Mouse (Mus musculus) intestine, embryonic 15.5 days (tissue): ENCODE measurements around the gene Rasgef1b. TPM values are rescaled to one million over a fixed set of nuclear protein-coding genes. Genes with fewer than 3 reads are reported as not detected.

Experiments
- ATAC-seq: fragments of 200-750 bp; cut with Nextera tagmentation; 2 replicates; pipeline ENCODE4 v1.8.0; 2017; ENCODE audit warnings: moderate TSS enrichment, moderate library complexity
- H3K27ac ChIP-seq: fragments of 300-500 bp; sonication (generic); 2 replicates; pipeline ENCODE4 v1.5.1; 2015; ENCODE audit warnings: mild to moderate bottlenecking, inconsistent platforms
- H3K27me3 ChIP-seq: fragments of 300-500 bp; sonication (generic); replicated peaks from 2 replicates; pipeline ENCODE4 v1.6.1; 2015; ENCODE audit warnings: inconsistent platforms
- H3K36me3 ChIP-seq: fragments of 300-500 bp; sonication (generic); 2 replicates; pipeline ENCODE4 v1.6.1; 2015; ENCODE audit warnings: inconsistent platforms
- H3K4me1 ChIP-seq: fragments of 300-500 bp; sonication (generic); replicated peaks from 2 replicates; pipeline ENCODE4 v1.6.1; 2015; ENCODE audit warnings: inconsistent platforms
- H3K4me2 ChIP-seq: fragments of 300-500 bp; sonication (generic); replicated peaks from 2 replicates; pipeline ENCODE4 v1.6.1; 2015; ENCODE audit warnings: mild to moderate bottlenecking, inconsistent platforms
- H3K4me3 ChIP-seq: fragments of 300-500 bp; sonication (generic); replicated peaks from 2 replicates; pipeline ENCODE4 v1.5.1; 2015; ENCODE audit warnings: inconsistent platforms
- H3K9ac ChIP-seq: fragments of 300-500 bp; sonication (generic); 2 replicates; pipeline ENCODE4 v1.6.1; 2015; ENCODE audit warnings: inconsistent platforms
- H3K9me3 ChIP-seq: fragments of 300-500 bp; sonication (generic); 2 replicates; pipeline ENCODE4 v1.6.1; 2016; ENCODE audit warnings: inconsistent platforms
- WGBS: fragments of 180-500 bp; shearing (Covaris S2); methylation state at CpG from one replicate; pipeline ENCODE4 v1.1.7; 2015; 5-methylcytosine and 5-hydroxymethylcytosine counted together
- polyA plus RNA-seq: library from polyadenylated mRNA; unstranded; fragments of >200 nt; fragmentation: Nextera tagmentation; extraction: Ambion mirVana; gene quantifications from 2 replicates; pipeline ENCODE4 v1.2.1, GENCODE M21; 2015

Rasgef1b gene
- polyA plus RNA-seq, 1 experiment from 2014 or later = 8.9 TPM

- H3K9ac ChIP-seq = no peak overlapping the region
- no peak overlapping the region for H3K4me2 ChIP-seq
- no peak for ATAC-seq
- H3K4me1 ChIP-seq = no peaks in the 10 kb centered on the region
- H3K9me3 ChIP-seq = no peaks in the 10 kb centered on the region
- H3K36me3 ChIP-seq = 0 out of 2 replicates have a peak, but pooled peaks cover 4% of the 10 kb centered on the region
- H3K27ac ChIP-seq = no peak overlapping the region
- H3K4me3 ChIP-seq = no peak overlapping the region
- H3K27me3 ChIP-seq = no peaks in the 10 kb centered on the region
- 83% methylated on average over 7 of the region's 7 CpGs for WGBS
Measured at GRCm38 (mm10) chr5:99215207-99216157, 513.4 kb downstream of the Rasgef1b start.

- H3K4me1 ChIP-seq = no peaks in the 10 kb centered on the region
- no peak overlapping the region for H3K4me2 ChIP-seq
- H3K9ac ChIP-seq = no peak overlapping the region
- no peak overlapping the region for H3K27ac ChIP-seq
- H3K36me3 ChIP-seq = 0 out of 2 replicates have a peak, but pooled peaks cover 4% of the 10 kb centered on the region
- H3K9me3 ChIP-seq = no peaks in the 10 kb centered on the region
- no peaks in the 10 kb centered on the region for H3K27me3 ChIP-seq
- WGBS = 69% methylated on average over 6 of the region's 6 CpGs
- no peak for ATAC-seq
- H3K4me3 ChIP-seq = no peak overlapping the region
Measured at GRCm38 (mm10) chr5:99214400-99214799, 514.5 kb downstream of the Rasgef1b start.

DNA sequence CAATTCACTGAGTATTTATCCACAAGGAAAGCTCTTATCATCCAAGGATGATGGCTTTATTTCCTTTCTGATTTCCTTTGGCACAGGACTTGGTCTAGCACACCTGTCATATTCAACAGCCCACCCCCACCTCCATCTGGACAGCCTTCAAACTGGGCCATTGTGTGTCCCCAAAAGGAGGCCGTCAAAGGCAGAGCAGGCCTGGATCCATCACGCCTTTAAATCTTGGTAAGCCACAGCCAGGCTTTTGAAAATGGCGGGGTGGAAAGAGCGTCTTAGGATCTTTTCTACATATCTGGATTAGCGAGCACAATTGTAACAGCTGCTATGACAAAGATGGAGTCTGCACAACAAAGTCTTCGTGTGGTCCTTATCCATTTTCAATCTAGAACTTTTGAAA lies 515.7 kb downstream of the Rasgef1b start:
- no peak overlapping the region for H3K9ac ChIP-seq
- no peak for ATAC-seq
- H3K36me3 ChIP-seq = 0 out of 2 replicates have a peak, but pooled peaks cover 4% of the 10 kb centered on the region
- 94% methylated on average over 6 of the region's 6 CpGs for WGBS
- no peak overlapping the region for H3K27ac ChIP-seq
- H3K9me3 ChIP-seq = no peaks in the 10 kb centered on the region
- H3K27me3 ChIP-seq = no peaks in the 10 kb centered on the region
- no peak overlapping the region for H3K4me2 ChIP-seq
- no peak overlapping the region for H3K4me3 ChIP-seq
- H3K4me1 ChIP-seq = no peaks in the 10 kb centered on the region

GRCm38 (mm10) chr5:99203475-99203874 lies 525.4 kb downstream of the Rasgef1b start:
- no peak overlapping the region for H3K9ac ChIP-seq
- H3K9me3 ChIP-seq = no peaks in the 10 kb centered on the region
- WGBS = 36% methylated on average over 2 of the region's 2 CpGs
- H3K4me1 ChIP-seq = no peaks in the 10 kb centered on the region; the same call in 1 of the 2 replicates
- H3K27me3 ChIP-seq = 0 out of 2 replicates have a peak, but pooled peaks cover 3% of the 10 kb centered on the region
- ATAC-seq = peak; percentile 53; the same call in 1 of the 2 replicates
- H3K36me3 ChIP-seq = no peaks in the 10 kb centered on the region
- no peak overlapping the region for H3K27ac ChIP-seq
- H3K4me3 ChIP-seq = no peak overlapping the region
- H3K4me2 ChIP-seq = no peak overlapping the region

DNA sequence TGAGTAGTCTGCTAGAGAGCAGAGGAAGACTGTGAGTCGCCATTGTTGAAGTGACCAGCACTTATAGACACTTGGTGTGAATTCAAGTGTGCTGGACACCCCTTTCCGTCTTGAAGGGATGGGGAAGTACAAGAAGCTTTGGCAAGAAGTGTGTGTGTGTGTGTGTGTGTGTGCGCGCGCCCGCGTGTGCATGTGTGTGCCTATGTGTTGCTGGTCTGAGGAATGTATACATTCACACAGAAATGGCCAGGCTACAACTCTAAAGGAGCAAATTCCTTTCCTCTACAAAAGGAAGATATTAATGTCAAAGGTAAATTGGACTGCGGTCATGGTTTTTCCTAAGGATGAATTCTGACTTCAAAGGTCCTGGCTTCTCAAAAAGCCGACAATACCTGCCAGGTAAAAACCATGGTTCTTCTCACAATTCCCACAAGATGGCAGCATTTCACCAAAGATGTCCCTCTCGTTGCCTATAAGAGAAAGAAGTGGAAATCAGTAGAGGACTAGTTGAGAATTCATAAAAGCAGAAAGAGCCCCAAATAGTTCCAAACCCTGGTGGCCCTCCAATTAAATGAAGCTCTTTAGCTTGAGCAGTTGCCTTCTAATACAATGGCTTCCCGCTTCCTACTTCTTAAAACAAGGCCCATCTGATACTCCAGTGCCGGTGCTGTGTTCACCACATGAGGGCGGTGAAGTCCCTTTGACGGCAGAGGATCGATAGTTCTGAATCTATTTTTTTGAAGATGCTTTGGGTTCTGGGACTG lies 526.6 kb downstream of the Rasgef1b start:
- Histone ChIP-seq H3K36me3 (no peaks in the 10 kb centered on the region), H3K9me3 (no peaks in the 10 kb centered on the region), H3K9ac (no peak overlapping the region), H3K4me1 (no peaks in the 10 kb centered on the region; the same call in 1 of the 2 replicates), H3K4me3 (no peak overlapping the region), H3K27ac (no peak overlapping the region), H3K27me3 (0 out of 2 replicates have a peak, but pooled peaks cover 3% of the 10 kb centered on the region), H3K4me2 (peak overlapping the region; percentile 48)
- peak; percentile 56; the same call in 1 of the 2 replicates for ATAC-seq
- WGBS = 57% methylated on average over 15 of the region's 15 CpGs

GRCm38 (mm10) chr5:99195436-99195835 lies 533.4 kb downstream of the Rasgef1b start:
- no peak overlapping the region for H3K4me2 ChIP-seq
- WGBS = 96% methylated on average over 5 of the region's 5 CpGs
- H3K27me3 ChIP-seq = no peaks in the 10 kb centered on the region
- no peak for ATAC-seq
- no peak overlapping the region for H3K9ac ChIP-seq
- no peaks in the 10 kb centered on the region for H3K9me3 ChIP-seq
- no peak overlapping the region for H3K4me3 ChIP-seq
- peaks cover 4% of the 10 kb centered on the region; the same call in 1 of the 2 replicates for H3K4me1 ChIP-seq
- no peak overlapping the region for H3K27ac ChIP-seq
- no peaks in the 10 kb centered on the region for H3K36me3 ChIP-seq

DNA sequence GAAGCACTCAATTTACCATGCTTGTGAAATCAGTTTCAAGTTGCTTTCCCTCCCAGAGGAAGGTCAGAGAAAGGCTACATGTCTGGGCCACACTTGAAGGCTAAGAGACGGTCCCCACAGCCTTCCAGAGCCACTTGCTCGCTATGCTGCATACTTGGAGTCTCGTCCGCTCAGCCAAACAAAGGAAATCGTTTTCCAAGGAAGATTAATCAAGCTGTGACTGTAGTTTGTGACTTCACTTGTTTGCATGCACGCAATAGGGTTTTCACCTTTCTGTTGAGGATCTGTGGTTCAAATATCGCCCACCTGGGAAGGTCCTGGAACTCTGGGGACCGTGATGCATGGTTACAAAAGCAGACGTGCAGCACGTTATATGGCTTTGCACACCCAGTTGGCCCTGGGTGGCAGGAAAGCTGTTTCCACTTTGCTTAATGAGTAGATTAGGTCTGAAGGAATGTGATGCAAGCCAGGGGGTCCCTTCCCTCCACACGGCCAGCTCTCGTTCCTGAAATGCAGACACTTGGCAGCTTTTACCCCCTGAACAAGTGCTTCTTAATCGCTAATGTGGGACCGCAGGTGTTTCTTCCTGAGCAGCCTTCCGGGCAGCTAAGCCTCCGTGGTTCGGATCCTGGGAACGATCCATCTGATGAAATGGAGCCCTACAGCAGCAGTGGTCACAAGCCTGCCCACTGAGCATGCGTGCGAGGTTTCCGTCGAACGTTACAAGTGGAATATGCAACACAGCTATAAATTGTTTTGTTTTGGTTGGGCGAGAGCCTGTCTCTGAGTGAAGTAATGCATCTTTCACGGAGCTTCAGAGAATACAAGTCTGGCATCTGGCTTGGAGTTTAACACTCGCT lies 537.7 kb downstream of the Rasgef1b start:
- Histone ChIP-seq H3K4me3 (no peak overlapping the region), H3K9ac (no peak overlapping the region), H3K27ac (no peak overlapping the region), H3K27me3 (no peaks in the 10 kb centered on the region), H3K36me3 (no peaks in the 10 kb centered on the region), H3K4me1 (peaks cover 4% of the 10 kb centered on the region; the same call in 1 of the 2 replicates), H3K9me3 (no peaks in the 10 kb centered on the region), H3K4me2 (peak overlapping the region; percentile 33)
- WGBS = 47% methylated on average over 26 of the region's 26 CpGs
- ATAC-seq = no peak

DNA sequence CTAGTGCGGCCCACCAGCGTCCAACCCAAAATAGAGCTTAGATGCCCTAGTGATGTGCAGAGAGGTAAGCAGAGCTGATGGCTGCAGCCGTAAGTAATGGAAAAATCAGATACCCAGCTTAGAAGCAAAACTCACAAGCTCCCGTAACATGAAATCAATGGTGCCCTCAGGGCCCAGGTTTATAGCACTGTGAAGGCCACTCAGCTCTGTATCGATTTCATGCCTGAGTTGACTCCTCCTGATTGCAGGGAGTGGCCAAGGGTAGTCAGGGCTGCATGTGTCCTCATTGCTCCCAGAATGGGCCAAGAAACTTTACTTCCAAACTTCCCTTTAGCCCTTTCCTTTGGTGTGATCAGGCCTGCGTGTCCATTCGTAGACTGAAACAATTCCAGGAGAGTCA lies 545.2 kb downstream of the Rasgef1b start:
- Histone ChIP-seq H3K27ac (no peak overlapping the region), H3K4me1 (no peaks in the 10 kb centered on the region), H3K4me2 (no peak overlapping the region), H3K4me3 (no peak overlapping the region), H3K9me3 (no peaks in the 10 kb centered on the region), H3K9ac (no peak overlapping the region), H3K36me3 (no peaks in the 10 kb centered on the region), H3K27me3 (no peaks in the 10 kb centered on the region)
- peak; percentile 66; the same call in 1 of the 2 replicates for ATAC-seq
- WGBS = 75% methylated on average over 7 of the region's 7 CpGs

DNA sequence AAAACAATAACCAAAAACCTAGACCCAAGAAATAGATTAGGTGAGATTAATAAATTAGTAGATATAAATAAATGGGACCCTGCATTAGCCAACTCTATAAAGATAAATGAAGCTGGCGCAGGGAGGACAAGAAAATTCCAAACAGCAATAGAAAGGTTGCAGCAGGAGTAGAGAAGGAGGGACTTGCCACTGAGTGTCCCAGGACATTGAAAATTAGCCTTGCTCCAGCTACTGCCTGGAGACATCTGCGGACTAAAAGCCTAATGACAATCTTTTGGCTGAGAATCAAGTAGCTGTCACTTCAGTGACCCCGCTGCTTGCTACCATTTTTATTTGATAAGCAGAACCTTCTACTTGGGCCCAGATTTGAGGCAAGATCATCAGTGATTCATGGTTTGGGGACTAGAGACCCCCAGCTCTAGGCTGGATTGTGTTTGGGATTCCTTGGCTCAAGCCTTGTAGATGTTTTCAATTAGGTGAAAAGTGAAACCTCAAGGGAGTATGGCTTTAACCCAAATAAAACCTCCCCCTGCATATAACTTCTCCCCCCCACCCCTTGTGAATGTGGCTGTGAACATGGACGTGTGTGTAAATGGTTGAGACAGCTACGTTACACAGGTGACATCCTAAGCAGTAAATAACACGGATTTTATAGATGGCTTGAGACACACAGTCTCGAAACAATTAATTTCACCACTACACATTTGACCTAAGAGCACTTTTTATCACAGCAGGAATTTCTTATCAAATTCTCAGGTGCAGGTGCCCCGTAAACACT lies 554.1 kb downstream of the Rasgef1b start:
- WGBS = 58% methylated on average over 8 of the region's 8 CpGs
- H3K4me3 ChIP-seq = no peak overlapping the region
- no peaks in the 10 kb centered on the region for H3K9me3 ChIP-seq
- no peak overlapping the region for H3K4me2 ChIP-seq
- H3K36me3 ChIP-seq = no peaks in the 10 kb centered on the region
- H3K4me1 ChIP-seq = no peaks in the 10 kb centered on the region
- H3K27me3 ChIP-seq = no peaks in the 10 kb centered on the region
- no peak overlapping the region for H3K9ac ChIP-seq
- no peak overlapping the region for H3K27ac ChIP-seq
- no peak for ATAC-seq

DNA sequence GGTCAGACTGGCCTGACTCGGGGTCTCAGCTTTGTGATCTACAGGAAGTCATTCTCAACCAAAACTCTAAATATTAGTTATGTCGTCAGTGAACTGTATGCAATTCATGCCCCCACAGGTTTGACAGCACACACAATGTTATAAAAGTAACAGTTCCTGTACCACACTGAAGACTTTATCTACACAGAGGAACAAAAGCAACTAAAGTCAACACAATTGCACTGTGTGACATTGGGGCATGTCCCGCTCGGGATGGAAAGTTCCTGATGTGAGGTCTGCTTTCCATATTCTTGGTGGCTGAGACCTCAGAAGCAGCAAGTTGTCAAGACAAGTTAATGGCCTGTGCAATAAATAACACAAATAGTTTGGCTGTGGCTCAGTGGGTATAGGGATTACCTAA lies 559.0 kb downstream of the Rasgef1b start:
- no peak overlapping the region for H3K9ac ChIP-seq
- H3K27ac ChIP-seq = no peak overlapping the region
- 59% methylated on average over 4 of the region's 4 CpGs for WGBS
- no peaks in the 10 kb centered on the region for H3K27me3 ChIP-seq
- no peaks in the 10 kb centered on the region for H3K9me3 ChIP-seq
- H3K36me3 ChIP-seq = no peaks in the 10 kb centered on the region
- H3K4me3 ChIP-seq = no peak overlapping the region
- H3K4me1 ChIP-seq = no peaks in the 10 kb centered on the region
- ATAC-seq = no peak
- no peak overlapping the region for H3K4me2 ChIP-seq

- WGBS = 72% methylated on average over 5 of the region's 5 CpGs
- H3K4me2 ChIP-seq = no peak overlapping the region
- no peak for ATAC-seq
Measured at GRCm38 (mm10) chr5:99167767-99168166, 561.1 kb downstream of the Rasgef1b start.

More at GRCm38 (mm10) chr5:99167767-99168166, 561.1 kb downstream of the Rasgef1b start:
- Histone ChIP-seq H3K4me3 (no peak overlapping the region), H3K27ac (no peak overlapping the region), H3K9ac (no peak overlapping the region), H3K27me3 (no peaks in the 10 kb centered on the region), H3K4me1 (no peaks in the 10 kb centered on the region), H3K36me3 (no peaks in the 10 kb centered on the region), H3K9me3 (no peaks in the 10 kb centered on the region)
